Mouse (Mus musculus) heart, postnatal 0 days (tissue): ENCODE measurements around the gene Hspb1.

ENCODE experiments used
- CTCF ChIP-seq: IDR thresholded peaks from 2 replicates; pipeline ENCODE4 v1.5.1; 2016; ENCODE audit warnings: antibody characterized with exemption, control low read depth, low read depth
- EP300 ChIP-seq: IDR thresholded peaks from 2 replicates; pipeline ENCODE4 v1.6.1; 2016; ENCODE audit warnings: antibody characterized with exemption, low read depth

GRCm38 (mm10) chr5:135873753-135874152 lies 14.0 kb upstream of the Hspb1 start:
- TF ChIP-seq CTCF (no peak), EP300 (no peak)
